Mouse (Mus musculus) liver, embryonic 13.5 days (tissue): ENCODE measurements at regions not wholly inside any gene's neighbourhood (a gene's known extent, or its start where the extent isn't known, plus 50 kb on each side); places are given as distances from the start of the nearest gene placed in this dataset.

Experiments used
- ATAC-seq: fragments of 200-750 bp; cut with Nextera tagmentation; 2 replicates; pipeline ENCODE4 v1.8.0; 2017; ENCODE audit warnings: low read depth, mild to moderate bottlenecking, moderate number of reproducible peaks, moderate library complexity
- DNase-seq: peaks from one replicate; pipeline ENCODE4 v3.0.0; 2022
- H3K27ac ChIP-seq: fragments of 300-500 bp; sonication (generic); 2 replicates; pipeline ENCODE4 v1.5.1; 2015; ENCODE audit warnings: moderate library complexity, mild to moderate bottlenecking, inconsistent platforms
- H3K27me3 ChIP-seq: fragments of 300-500 bp; sonication (generic); 2 replicates; pipeline ENCODE4 v1.6.1; 2015; ENCODE audit warnings: mild to moderate bottlenecking, inconsistent platforms
- H3K36me3 ChIP-seq: fragments of 300-500 bp; sonication (generic); 2 replicates; pipeline ENCODE4 v1.6.1; 2015; ENCODE audit warnings: mild to moderate bottlenecking, inconsistent platforms
- H3K4me1 ChIP-seq: fragments of 300-500 bp; sonication (generic); replicated peaks from 2 replicates; pipeline ENCODE4 v1.6.1; 2015; ENCODE audit warnings: inconsistent platforms
- H3K4me2 ChIP-seq: fragments of 300-500 bp; sonication (generic); 2 replicates; pipeline ENCODE4 v1.6.1; 2015; ENCODE audit warnings: inconsistent platforms, mild to moderate bottlenecking, moderate library complexity
- H3K4me3 ChIP-seq: fragments of 300-500 bp; sonication (generic); replicated peaks from 2 replicates; pipeline ENCODE4 v1.5.1; 2015; ENCODE audit warnings: mild to moderate bottlenecking, inconsistent platforms
- H3K9ac ChIP-seq: fragments of 300-500 bp; sonication (generic); 2 replicates; pipeline ENCODE4 v1.6.1; 2015; ENCODE audit warnings: mild to moderate bottlenecking, inconsistent platforms
- H3K9me3 ChIP-seq: fragments of 300-500 bp; sonication (generic); replicated peaks from 2 replicates; pipeline ENCODE4 v1.6.1; 2016; ENCODE audit warnings: inconsistent platforms
- WGBS: fragments of 180-500 bp; shearing (Covaris S2); methylation state at CpG from one replicate; pipeline ENCODE4 v1.1.7; 2015; ENCODE audit not compliant: insufficient replicate concordance; 5-methylcytosine and 5-hydroxymethylcytosine counted together

DNA sequence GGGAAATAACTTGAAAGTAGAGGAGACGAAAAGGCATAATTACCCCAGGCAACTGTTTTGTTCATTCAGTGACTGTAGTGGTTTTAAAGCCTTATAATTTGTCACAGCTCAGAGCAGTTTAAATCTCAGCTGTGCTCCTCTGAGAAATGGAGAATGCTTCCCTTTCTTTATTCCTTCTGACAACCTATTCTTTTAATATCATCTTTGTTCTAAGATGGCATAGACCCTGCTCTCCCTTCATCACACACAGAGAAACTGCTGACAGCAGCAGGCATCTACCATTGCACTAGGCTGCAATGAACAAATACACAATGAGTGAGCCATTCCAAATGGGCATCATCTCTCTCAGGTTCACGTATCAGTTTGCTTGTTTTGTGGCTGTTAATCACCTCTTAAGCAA is 50.5 kb upstream of the Gm11232 start:
- Histone ChIP-seq H3K27ac (no peak overlapping the region), H3K9ac (no peak overlapping the region), H3K4me3 (no peak overlapping the region), H3K9me3 (no peaks in the 10 kb centered on the region), H3K4me2 (no peak overlapping the region), H3K36me3 (no peaks in the 10 kb centered on the region), H3K27me3 (no peaks in the 10 kb centered on the region), H3K4me1 (no peaks in the 10 kb centered on the region)
- ATAC-seq (no peak), DNase-seq (no peak)
- 43% methylated on average over 2 of the region's 2 CpGs for WGBS
